Mouse (Mus musculus): ENCODE measurements around the gene Usp7.
A peak's percentile ranks its signal among the peaks of the same experiment; 100 is the strongest.

Usp7 gene

GRCm38 (mm10) chr16:8791949-8792557 is at the start of gene Usp7:
Gene Usp7, minus strand, starts transcription at chr16:8792308.
- DNase-seq (ENCODE audit: low spot score in 2 of 2), result no peak

DNA sequence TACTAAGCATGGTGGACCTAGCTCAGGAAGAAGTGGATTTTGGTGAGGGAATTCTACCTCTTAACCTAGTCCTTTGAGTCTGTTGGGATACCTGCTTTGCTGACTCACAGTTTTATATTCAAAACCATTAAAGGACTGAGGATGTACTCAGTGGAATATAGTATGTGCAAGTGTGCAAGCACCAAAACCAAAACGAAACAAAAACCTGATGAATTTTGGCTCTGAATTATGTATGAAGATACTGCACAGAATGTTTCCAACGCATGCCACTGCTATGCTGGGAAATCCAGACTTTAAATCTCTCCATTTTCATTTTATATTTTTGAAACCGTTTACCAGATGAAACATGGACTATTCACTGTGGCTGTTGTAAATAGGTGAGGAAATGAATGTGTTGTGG is 48.4 kb upstream of the Usp7 start:
- DNase-seq (ENCODE audit: low spot score in 2 of 2), result no peak

DNA sequence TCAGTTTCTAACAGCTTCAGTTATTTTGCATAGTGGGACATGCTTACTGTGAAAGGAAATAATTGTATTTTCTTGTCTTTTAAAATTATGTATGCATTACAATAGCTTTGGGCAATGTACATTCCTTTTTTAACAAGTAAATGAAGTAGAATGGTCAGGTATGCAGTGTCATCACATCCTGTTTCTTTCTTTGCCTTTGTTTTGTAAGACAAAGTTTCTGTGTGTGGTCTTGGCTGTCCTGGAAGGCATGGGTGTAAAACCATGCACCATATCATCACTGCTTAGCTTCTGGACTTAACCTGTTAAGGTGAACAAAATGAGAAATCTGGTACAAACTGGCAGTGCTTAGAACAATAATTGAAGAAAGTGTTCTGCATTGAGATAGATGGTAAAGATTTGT is 46.8 kb upstream of the Usp7 start:
- DNase-seq (ENCODE audit: low spot score in 2 of 2), result no peak

GRCm38 (mm10) chr16:8837595-8837994 is 45.5 kb upstream of the Usp7 start:
- no peak for DNase-seq (ENCODE audit: low spot score in 2 of 2)

- no peak for DNase-seq (ENCODE audit: low spot score in 2 of 2)
These were observed 44.8 kb upstream of the Usp7 start for GRCm38 (mm10) chr16:8836876-8837275.

GRCm38 (mm10) chr16:8831241-8831640 is 39.1 kb upstream of the Usp7 start:
- DNase-seq (ENCODE audit: low spot score in 2 of 2), result no peak

GRCm38 (mm10) chr16:8830431-8831211 is 38.5 kb upstream of the Usp7 start:
- peak; percentile 37 to 55 for DNase-seq (ENCODE audit: low spot score in 2 of 2)

GRCm38 (mm10) chr16:8829564-8830359 is 37.7 kb upstream of the Usp7 start, which contains the start of gene 1810013L24Rik:
Gene 1810013L24Rik, plus strand, starts transcription at chr16:8830100.
- peak; percentile 97 to 99 for DNase-seq (ENCODE audit: low spot score in 2 of 2)

GRCm38 (mm10) chr16:8828636-8829563 is 36.8 kb upstream of the Usp7 start:
- peak in 1 of 2 experiments; percentile 33 for DNase-seq (ENCODE audit: low spot score in 2 of 2)

DNA sequence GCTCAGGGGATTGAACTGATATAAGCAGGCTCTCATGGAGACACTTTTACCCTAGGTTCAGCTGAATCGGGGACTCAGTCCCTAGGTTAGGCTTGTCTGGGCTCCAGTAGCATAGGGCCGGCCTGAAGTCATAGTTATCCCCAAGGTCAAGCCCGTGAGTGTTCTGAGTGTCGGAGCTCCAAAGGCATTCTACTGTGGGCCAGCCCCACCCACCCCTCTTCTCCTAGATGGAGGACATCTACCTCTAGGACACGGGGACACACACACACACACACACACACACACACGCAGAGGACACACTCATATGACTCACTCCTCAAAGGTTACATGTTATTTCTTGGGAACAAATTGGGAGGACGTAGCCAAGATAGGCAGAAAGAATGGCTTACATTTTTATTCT is 35.3 kb upstream of the Usp7 start:
- no peak for DNase-seq (ENCODE audit: low spot score in 2 of 2)

DNA sequence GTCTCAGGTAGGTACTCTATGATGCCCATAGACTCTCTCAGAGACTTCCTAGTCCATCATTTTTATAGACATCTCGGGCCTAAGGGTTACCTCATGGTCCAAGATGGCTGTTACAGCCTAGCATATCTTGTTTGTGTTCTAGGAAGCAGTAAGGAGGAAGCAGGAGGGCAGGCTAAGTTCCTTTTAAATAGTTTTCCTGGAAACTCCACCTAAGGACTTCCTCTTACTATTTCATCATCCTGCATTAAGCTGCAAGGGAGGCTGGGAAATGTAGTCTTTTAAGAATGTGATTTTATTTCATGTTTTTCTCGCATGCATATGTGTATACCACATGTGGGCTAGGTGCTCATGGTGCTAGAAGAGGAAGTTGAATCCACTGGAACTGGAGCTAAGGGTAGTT is 31.6 kb upstream of the Usp7 start:
- DNase-seq (ENCODE audit: low spot score in 2 of 2), result no peak

GRCm38 (mm10) chr16:8822586-8822985 is 30.5 kb upstream of the Usp7 start:
- no peak for DNase-seq (ENCODE audit: low spot score in 2 of 2)

GRCm38 (mm10) chr16:8821429-8821828 is 29.3 kb upstream of the Usp7 start:
- DNase-seq (ENCODE audit: low spot score in 2 of 2), result no peak

DNA sequence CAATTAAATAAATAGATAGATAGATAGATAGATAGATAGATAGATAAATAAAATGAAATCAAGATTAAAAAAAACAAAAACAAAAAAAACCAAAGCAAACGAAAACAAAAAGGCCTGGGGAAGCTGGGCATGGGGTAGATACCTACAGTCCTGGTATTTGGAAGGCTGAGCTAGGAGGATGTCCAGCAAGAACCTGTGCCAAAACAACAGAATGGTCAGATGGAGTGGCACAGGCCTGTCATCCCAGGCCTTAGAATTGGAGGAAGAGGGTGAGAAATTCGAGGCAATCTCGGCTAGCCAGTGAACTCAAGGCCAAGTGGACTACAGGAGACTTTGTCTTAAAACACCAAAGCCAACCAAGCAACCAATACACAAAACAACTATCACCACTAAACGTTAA is 25.8 kb upstream of the Usp7 start:
- DNase-seq (ENCODE audit: low spot score in 2 of 2), result no peak

- DNase-seq (ENCODE audit: low spot score in 2 of 2), result no peak
These were observed 18.5 kb upstream of the Usp7 start for GRCm38 (mm10) chr16:8810399-8811127.

DNA sequence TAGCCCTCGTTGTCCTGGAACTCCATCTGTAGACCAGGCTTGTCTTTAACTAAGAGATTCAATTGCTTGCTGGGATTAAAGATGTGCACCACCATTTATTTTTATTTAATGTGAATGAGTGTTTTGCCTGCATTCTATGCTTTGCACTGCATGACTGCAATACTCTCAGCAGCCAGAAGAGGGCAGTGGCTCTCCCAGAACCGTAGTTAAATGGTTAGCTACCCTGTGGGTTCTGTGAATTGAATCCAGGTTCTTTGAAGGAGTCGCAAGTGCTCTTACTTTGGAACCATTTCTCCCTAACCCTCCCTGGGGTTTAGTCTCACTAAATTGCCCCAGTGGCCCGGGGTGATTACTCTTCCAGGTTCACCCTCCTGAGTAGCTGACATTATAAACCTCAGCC is 14.6 kb upstream of the Usp7 start:
- no peak for DNase-seq (ENCODE audit: low spot score in 2 of 2)

- DNase-seq (ENCODE audit: low spot score in 2 of 2), result no peak
These were observed 3.8 kb upstream of the Usp7 start for GRCm38 (mm10) chr16:8795906-8796305.

DNA sequence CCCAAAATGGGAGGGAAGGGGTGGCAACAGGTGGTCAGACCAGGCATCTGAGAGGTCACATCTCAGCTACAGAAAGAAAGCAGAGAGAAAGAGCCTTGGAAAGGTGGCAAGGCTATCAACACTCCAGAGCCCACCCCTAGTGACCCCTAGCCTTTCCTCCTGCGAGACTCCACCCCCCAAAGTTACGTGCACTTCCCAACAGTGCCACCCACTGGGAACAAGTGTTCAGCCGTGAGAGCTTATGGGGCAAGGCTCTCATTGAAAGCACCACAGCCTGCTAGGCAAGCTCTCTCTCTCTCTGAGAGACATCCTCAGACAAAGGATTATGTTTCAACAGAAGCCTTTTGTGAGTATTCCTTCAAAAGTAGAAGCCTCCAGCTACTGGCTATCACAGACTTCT is 2.8 kb upstream of the Usp7 start:
- DNase-seq (ENCODE audit: low spot score in 2 of 2), result no peak

DNA sequence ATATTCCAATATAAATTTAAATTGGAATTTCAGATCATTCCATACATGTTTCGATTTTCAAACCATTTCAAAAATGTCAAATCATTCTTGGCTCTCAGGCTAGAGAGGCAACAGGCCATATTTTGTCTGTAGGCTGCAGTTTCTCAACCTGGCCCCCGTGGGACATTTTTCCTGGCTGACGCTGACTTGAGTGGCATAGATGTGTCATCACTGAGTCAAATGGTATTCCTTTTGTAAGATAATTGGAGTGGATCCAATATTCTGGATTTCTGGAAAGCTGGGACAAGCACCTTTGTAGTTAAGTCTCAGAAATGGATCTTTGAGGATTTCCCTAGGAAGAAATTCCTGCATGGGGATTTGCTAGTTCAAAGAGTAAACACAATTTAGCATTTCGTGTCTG is 1.2 kb downstream of the Usp7 start:
- no peak for DNase-seq (ENCODE audit: low spot score in 2 of 2)

- peak in 1 of 2 experiments; percentile 8 for DNase-seq (ENCODE audit: low spot score in 2 of 2)
These were observed 7.4 kb downstream of the Usp7 start for GRCm38 (mm10) chr16:8784753-8785152.

All from frontal cortex, postnatal 14 days (tissue).